Mouse (Mus musculus) urinary bladder, postnatal 25 days (tissue): ENCODE data around the gene Prkrip1.
"Not testable (repeated sequence)": the region's sequence is repeated elsewhere in the genome, so short reads cannot be mapped to it uniquely, and the experiment has no call there.

Experiments used
- DNase-seq: peaks from one replicate; pipeline ENCODE4 v3.0.0; 2022; ENCODE audit warnings: low spot score

Gene Prkrip1

GRCm38 (mm10) chr5:136160084-136160483 is 38.7 kb downstream of the Prkrip1 start:
- not testable (repeated sequence) for DNase-seq

- no peak for DNase-seq
Measured at GRCm38 (mm10) chr5:136155399-136155798, 43.4 kb downstream of the Prkrip1 start.

GRCm38 (mm10) chr5:136152365-136152764 is 46.4 kb downstream of the Prkrip1 start:
- DNase-seq, result no peak

GRCm38 (mm10) chr5:136149134-136149576 is 49.6 kb downstream of the Prkrip1 start:
- not testable (repeated sequence) for DNase-seq

GRCm38 (mm10) chr5:136147704-136148103 is 51.1 kb downstream of the Prkrip1 start:
- DNase-seq, result no peak

- no peak for DNase-seq
Measured at GRCm38 (mm10) chr5:136146936-136147335, 51.8 kb downstream of the Prkrip1 start.

- no peak for DNase-seq
Measured at GRCm38 (mm10) chr5:136144606-136145430, 53.9 kb downstream of the Prkrip1 start.

- no peak for DNase-seq
Measured at GRCm38 (mm10) chr5:136143161-136143755, 55.5 kb downstream of the Prkrip1 start.

- DNase-seq, result no peak
Measured at GRCm38 (mm10) chr5:136142746-136143145, 56.0 kb downstream of the Prkrip1 start.

- DNase-seq, result no peak
Measured at GRCm38 (mm10) chr5:136140057-136140482, 58.7 kb downstream of the Prkrip1 start.

- no peak for DNase-seq
Measured at GRCm38 (mm10) chr5:136139393-136139792, 59.4 kb downstream of the Prkrip1 start.

- peak; percentile 47 for DNase-seq
Measured at GRCm38 (mm10) chr5:136137658-136138274, 61.0 kb downstream of the Prkrip1 start.

GRCm38 (mm10) chr5:136136292-136136990 is 62.3 kb downstream of the Prkrip1 start:
- DNase-seq, result no peak

GRCm38 (mm10) chr5:136135571-136136291 is 63.0 kb downstream of the Prkrip1 start, which contains the start of the genes Lrwd1 and Alkbh4:
TSS of gene Lrwd1 (minus strand) at chr5:136136074.
TSS of gene Alkbh4 (plus strand) at chr5:136136146.
- peak; percentile 89 for DNase-seq
